Mouse (Mus musculus): ENCODE data around the gene Brpf1.

- TF ChIP-seq CTCF (IDR thresholded peaks at IDR 0.05; ENCODE audit: low read depth) (no peak), EP300 (optimal IDR thresholded peaks at IDR 0.05) (no peak)
These were observed 43.6 kb downstream of the Brpf1 start for GRCm38 (mm10) chr6:113350538-113350937.
